Mouse (Mus musculus) forebrain, embryonic 16.5 days (tissue): ENCODE data around the gene Meaf6. TPM values are rescaled to one million over a fixed set of nuclear protein-coding genes. Genes with fewer than 3 reads are reported as not detected.
A peak's percentile ranks its signal among the peaks of the same experiment; 100 is the strongest.

Source experiments
- ATAC-seq: fragments of 200-750 bp; cut with Nextera tagmentation; 2 replicates; pipeline ENCODE4 v1.8.0; 2017; ENCODE audit warnings: mild to moderate bottlenecking, moderate library complexity
- H3K27ac ChIP-seq: fragments of 300-500 bp; sonication (generic); 2 replicates; pipeline ENCODE4 v1.5.1; 2014; ENCODE audit warnings: low read length, control low read depth
- H3K27me3 ChIP-seq: fragments of 300-500 bp; sonication (generic); replicated peaks from 2 replicates; pipeline ENCODE4 v1.6.1; 2014; ENCODE audit warnings: low read length; ENCODE audit not compliant: control insufficient read depth, insufficient read depth
- H3K36me3 ChIP-seq: fragments of 300-500 bp; sonication (generic); 2 replicates; pipeline ENCODE4 v1.6.1; 2014; ENCODE audit not compliant: control insufficient read depth, insufficient read depth
- H3K4me1 ChIP-seq: fragments of 300-500 bp; sonication (generic); replicated peaks from 2 replicates; pipeline ENCODE4 v1.6.1; 2014; ENCODE audit warnings: low read length; ENCODE audit not compliant: control insufficient read depth, insufficient read depth
- H3K4me2 ChIP-seq: fragments of 300-500 bp; sonication (generic); 2 replicates; pipeline ENCODE4 v1.6.1; 2014; ENCODE audit warnings: mild to moderate bottlenecking, low read length, control low read depth
- H3K4me3 ChIP-seq: fragments of 300-500 bp; sonication (generic); replicated peaks from 2 replicates; pipeline ENCODE4 v1.5.1; 2014; ENCODE audit warnings: mild to moderate bottlenecking, low read length, control low read depth
- H3K9ac ChIP-seq: fragments of 300-500 bp; sonication (generic); replicated peaks from 2 replicates; pipeline ENCODE4 v1.6.1; 2014; ENCODE audit warnings: low read depth, low read length, control low read depth
- H3K9me3 ChIP-seq: fragments of 300-500 bp; sonication (generic); 2 replicates; pipeline ENCODE4 v1.6.1; 2016; ENCODE audit warnings: low read length; ENCODE audit not compliant: control insufficient read depth
- WGBS: fragments of 180-500 bp; shearing (Covaris S2); extraction: QIAGEN DNeasy Blood & Tissue Kit; methylation state at CpG from one replicate; pipeline ENCODE4 v1.1.7; 2014; 5-methylcytosine and 5-hydroxymethylcytosine counted together
- polyA plus RNA-seq: library from polyadenylated mRNA; unstranded; fragments of >200 nt; fragmentation: Nextera tagmentation; extraction: Ambion mirVana; gene quantifications from 2 replicates; pipeline ENCODE4 v1.2.1, GENCODE M21; 2015

Gene Meaf6
- 148 and 154 TPM in 2 replicates for polyA plus RNA-seq

GRCm38 (mm10) chr4:125084403-125085345, at the start of gene Meaf6:
Gene Meaf6 (plus strand): TSS chr4:125085134.
- WGBS: 2% methylated on average over 63 of the region's 63 CpGs
- peak within 1 kb of the TSS; percentile 99 for H3K27ac ChIP-seq
- H3K9ac ChIP-seq: peak within 1 kb of the TSS; percentile 94
- peak; percentile 91 for ATAC-seq
- peaks cover 9% of the 10 kb centered on the region; the same call in 1 of the 2 replicates for H3K36me3 ChIP-seq
- peak within 1 kb of the TSS; percentile 88 for H3K4me3 ChIP-seq
- no peaks in the 10 kb centered on the region for H3K27me3 ChIP-seq
- H3K9me3 ChIP-seq: no peaks in the 10 kb centered on the region
- H3K4me1 ChIP-seq: peaks cover 20% of the 10 kb centered on the region
- peak within 1 kb of the TSS; percentile 92 for H3K4me2 ChIP-seq

- 88% methylated on average over 7 of the region's 7 CpGs for WGBS
- no peaks in the 10 kb centered on the region for H3K27me3 ChIP-seq
- H3K4me1 ChIP-seq: no peaks in the 10 kb centered on the region
- no peak overlapping the region for H3K4me3 ChIP-seq
- peaks cover 48% of the 10 kb centered on the region for H3K36me3 ChIP-seq
- no peak overlapping the region for H3K27ac ChIP-seq
- no peak overlapping the region for H3K4me2 ChIP-seq
- no peak overlapping the region for H3K9ac ChIP-seq
- ATAC-seq: no peak
- H3K9me3 ChIP-seq: no peaks in the 10 kb centered on the region
Observed at GRCm38 (mm10) chr4:125044454-125044853, 40.5 kb upstream of the Meaf6 start.

GRCm38 (mm10) chr4:125055385-125055784, 29.5 kb upstream of the Meaf6 start:
- ATAC-seq: no peak

GRCm38 (mm10) chr4:125056476-125056875, 28.5 kb upstream of the Meaf6 start:
- Histone ChIP-seq H3K4me1 (peaks cover 5% of the 10 kb centered on the region; the same call in 1 of the 2 replicates), H3K9me3 (no peaks in the 10 kb centered on the region), H3K4me3 (no peak overlapping the region), H3K36me3 (peaks cover 30% of the 10 kb centered on the region), H3K27ac (no peak overlapping the region), H3K27me3 (no peaks in the 10 kb centered on the region), H3K4me2 (no peak overlapping the region), H3K9ac (no peak overlapping the region)
- WGBS: 93% methylated on average over 4 of the region's 4 CpGs
- ATAC-seq: no peak

More at GRCm38 (mm10) chr4:125055385-125055784, 29.5 kb upstream of the Meaf6 start:
- Histone ChIP-seq H3K4me3 (no peak overlapping the region), H3K9ac (no peak overlapping the region), H3K9me3 (no peaks in the 10 kb centered on the region), H3K27ac (no peak overlapping the region), H3K36me3 (peaks cover 30% of the 10 kb centered on the region), H3K4me2 (no peak overlapping the region), H3K27me3 (no peaks in the 10 kb centered on the region), H3K4me1 (peaks cover 5% of the 10 kb centered on the region; the same call in 1 of the 2 replicates)
- 91% methylated on average over 9 of the region's 9 CpGs for WGBS

GRCm38 (mm10) chr4:125057273-125057672, 27.7 kb upstream of the Meaf6 start:
- no peak overlapping the region for H3K27ac ChIP-seq
- H3K27me3 ChIP-seq: no peaks in the 10 kb centered on the region
- H3K4me3 ChIP-seq: no peak overlapping the region
- 57% methylated on average over 3 of the region's 3 CpGs for WGBS
- H3K9ac ChIP-seq: no peak overlapping the region
- H3K9me3 ChIP-seq: no peaks in the 10 kb centered on the region
- peaks cover 30% of the 10 kb centered on the region for H3K36me3 ChIP-seq
- H3K4me1 ChIP-seq: peaks cover 5% of the 10 kb centered on the region; the same call in 1 of the 2 replicates
- ATAC-seq: no peak
- no peak overlapping the region for H3K4me2 ChIP-seq

GRCm38 (mm10) chr4:125058033-125058432, 26.9 kb upstream of the Meaf6 start:
- Histone ChIP-seq H3K4me1 (peaks cover 5% of the 10 kb centered on the region; the same call in 1 of the 2 replicates), H3K27ac (no peak overlapping the region), H3K4me2 (no peak overlapping the region), H3K9ac (no peak overlapping the region), H3K36me3 (peaks cover 25% of the 10 kb centered on the region), H3K27me3 (no peaks in the 10 kb centered on the region), H3K4me3 (no peak overlapping the region), H3K9me3 (no peaks in the 10 kb centered on the region)
- WGBS: 54% methylated on average over 5 of the region's 5 CpGs
- ATAC-seq: no peak

- Histone ChIP-seq H3K4me2 (peak overlapping the region; percentile 38), H3K4me3 (0 out of 2 replicates have a peak overlapping the region, but pooled peaks have one; percentile 5), H3K36me3 (peaks cover 17% of the 10 kb centered on the region), H3K27ac (no peak overlapping the region), H3K9ac (0 out of 2 replicates have a peak overlapping the region, but pooled peaks have one; percentile 11), H3K9me3 (no peaks in the 10 kb centered on the region), H3K4me1 (peaks cover 5% of the 10 kb centered on the region; the same call in 1 of the 2 replicates), H3K27me3 (no peaks in the 10 kb centered on the region)
- peak; percentile 75 for ATAC-seq
- 3% methylated on average over 8 of the region's 8 CpGs for WGBS
Observed at GRCm38 (mm10) chr4:125059025-125059424, 25.9 kb upstream of the Meaf6 start.

- Histone ChIP-seq H3K27me3 (no peaks in the 10 kb centered on the region), H3K36me3 (no peaks in the 10 kb centered on the region), H3K27ac (no peak overlapping the region), H3K9ac (no peak overlapping the region), H3K4me1 (peaks cover 19% of the 10 kb centered on the region), H3K4me3 (no peak overlapping the region), H3K4me2 (no peak overlapping the region), H3K9me3 (no peaks in the 10 kb centered on the region)
- no peak for ATAC-seq
- WGBS: 75% methylated on average over 8 of the region's 8 CpGs
Observed at GRCm38 (mm10) chr4:125063829-125064228, 21.1 kb upstream of the Meaf6 start.

GRCm38 (mm10) chr4:125065517-125066307, 19.2 kb upstream of the Meaf6 start, which contains the start of gene Dnali1:
Gene Dnali1 (minus strand): TSS chr4:125065703.
- H3K4me3 ChIP-seq: peak within 1 kb of the TSS; percentile 74

More at GRCm38 (mm10) chr4:125065517-125066307, 19.2 kb upstream of the Meaf6 start, which contains the start of gene Dnali1:
- peak within 1 kb of the TSS; percentile 72 for H3K9ac ChIP-seq
- H3K4me1 ChIP-seq: peaks cover 16% of the 10 kb centered on the region
- H3K4me2 ChIP-seq: peak within 1 kb of the TSS; percentile 94
- no peak within 1 kb of the TSS for H3K27ac ChIP-seq
- peak; percentile 39; the same call in 1 of the 2 replicates for ATAC-seq
- no peaks in the 10 kb centered on the region for H3K9me3 ChIP-seq
- H3K27me3 ChIP-seq: no peaks in the 10 kb centered on the region
- 2% methylated on average over 26 of the region's 26 CpGs for WGBS
- H3K36me3 ChIP-seq: peaks cover 1% of the 10 kb centered on the region; the same call in 1 of the 2 replicates
